Mouse (Mus musculus): ENCODE results near the gene L3mbtl3. TPM values are rescaled to one million over a fixed set of nuclear protein-coding genes. Genes with fewer than 3 reads are reported as not detected.

Gene L3mbtl3
- polyA plus RNA-seq, 1 experiment: 3.5 TPM

DNA sequence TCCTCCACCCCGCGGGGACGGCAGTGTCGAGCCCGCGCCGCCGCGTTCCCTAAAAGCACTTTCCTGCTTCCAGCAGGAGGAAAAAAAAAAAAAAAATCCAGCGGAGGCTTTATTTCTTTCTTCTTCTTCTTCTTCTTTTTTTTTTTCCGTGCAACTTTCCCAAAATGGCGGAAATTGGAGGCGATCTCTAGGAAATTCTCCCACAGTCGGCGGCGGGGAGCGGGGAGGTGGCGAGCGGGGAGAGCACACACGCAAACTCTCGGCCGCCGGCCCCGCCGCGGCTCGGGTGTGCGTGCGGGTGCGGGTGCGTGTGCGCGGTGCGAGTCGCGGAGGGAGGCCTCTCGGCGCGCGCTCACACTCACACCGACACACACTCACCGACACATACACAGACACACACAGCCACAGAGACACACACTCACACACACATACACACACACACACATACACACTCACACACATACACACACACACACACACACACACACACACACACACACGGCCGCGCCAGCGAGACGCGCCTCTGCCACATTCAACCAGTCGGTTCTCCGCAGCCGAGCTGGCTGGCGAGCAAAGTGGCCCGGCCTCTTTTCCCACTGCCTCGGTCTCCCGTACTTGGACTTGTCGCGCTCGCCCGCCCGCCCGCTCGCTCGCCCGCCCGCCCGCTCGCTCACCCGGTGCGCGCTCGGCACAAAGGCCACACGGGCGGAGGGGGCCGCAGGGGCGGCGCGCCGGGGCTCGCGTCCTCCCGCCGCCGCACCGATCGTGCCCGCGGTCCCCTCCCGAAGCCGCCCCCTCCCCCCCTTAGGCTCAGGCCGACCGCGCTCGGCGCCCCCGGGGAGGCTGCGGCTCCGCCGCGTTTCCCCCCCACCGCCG lies 1.1 kb downstream of the L3mbtl3 start:
- WGBS: 1% methylated on average over 81 of the region's 101 CpGs
- TF ChIP-seq POLR2A (IDR thresholded peaks at IDR 0.05; ENCODE audit: low read depth, low read length) (no peak), CTCF (IDR thresholded peaks at IDR 0.05; ENCODE audit: extremely low read depth, insufficient read length, insufficient replicate concordance, low read depth, low read length) (no peak)
- H3K27ac ChIP-seq (ENCODE audit: insufficient read depth, low read depth, low read length): peak overlapping the region; percentile 55

DNA sequence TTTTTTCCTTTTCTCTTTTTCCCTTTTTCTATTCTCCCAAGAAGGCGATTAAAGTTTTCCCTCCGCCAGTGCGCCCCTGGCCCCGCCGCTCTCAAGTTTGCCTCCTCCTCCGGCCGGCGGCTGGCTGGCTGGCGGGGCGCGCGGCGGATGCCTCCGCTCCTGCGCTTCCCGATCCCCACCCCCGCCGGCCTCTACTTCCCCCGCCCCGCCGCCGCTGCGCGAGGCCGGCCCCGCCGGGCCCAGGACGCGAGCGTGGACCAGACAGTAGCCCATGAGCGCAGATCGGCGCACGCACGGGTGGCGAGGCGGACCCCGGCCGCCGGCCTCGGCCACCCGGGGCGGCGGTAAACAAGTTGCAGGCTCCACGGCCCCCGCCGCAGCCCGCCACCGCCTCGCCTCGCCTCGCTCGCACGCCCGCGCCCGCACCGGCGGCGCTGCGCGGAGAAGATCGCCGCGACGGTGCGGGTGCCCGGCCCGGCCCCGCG lies 1.8 kb downstream of the L3mbtl3 start:
- WGBS: under 1% methylated on average over 71 of the region's 71 CpGs
- H3K27me3 ChIP-seq (ENCODE audit: control insufficient read depth, insufficient read depth, low read length): no peaks in the 10 kb centered on the region
- TF ChIP-seq POLR2A (IDR thresholded peaks at IDR 0.05; ENCODE audit: low read depth, low read length): peak; percentile 33; the same call in 1 of the 2 replicates
- TF ChIP-seq CTCF (IDR thresholded peaks at IDR 0.05; ENCODE audit: extremely low read depth, insufficient read length, insufficient replicate concordance, low read depth, low read length): no peak
- peak overlapping the region; percentile 92 for H3K4me3 ChIP-seq (ENCODE audit: low read depth, low read length)
- H3K4me1 ChIP-seq (ENCODE audit: control insufficient read depth, insufficient read depth, insufficient read length, low read length): no peaks in the 10 kb centered on the region
- peak overlapping the region; percentile 43; the same call in 1 of the 2 replicates for H3K27ac ChIP-seq (ENCODE audit: insufficient read depth, low read depth, low read length)
- peaks cover under 1% of the 10 kb centered on the region; the same call in 1 of the 2 replicates for H3K36me3 ChIP-seq (ENCODE audit: control insufficient read depth, insufficient read depth, low read length)

More for the DNA sequence above, 1.1 kb downstream of the L3mbtl3 start:
- Histone ChIP-seq H3K36me3 (ENCODE audit: control insufficient read depth, insufficient read depth, low read length) (no peaks in the 10 kb centered on the region), H3K4me1 (ENCODE audit: control insufficient read depth, insufficient read depth, insufficient read length, low read length) (no peaks in the 10 kb centered on the region), H3K4me3 (ENCODE audit: low read depth, low read length) (peak overlapping the region; percentile 92), H3K27me3 (ENCODE audit: control insufficient read depth, insufficient read depth, low read length) (no peaks in the 10 kb centered on the region)

DNA sequence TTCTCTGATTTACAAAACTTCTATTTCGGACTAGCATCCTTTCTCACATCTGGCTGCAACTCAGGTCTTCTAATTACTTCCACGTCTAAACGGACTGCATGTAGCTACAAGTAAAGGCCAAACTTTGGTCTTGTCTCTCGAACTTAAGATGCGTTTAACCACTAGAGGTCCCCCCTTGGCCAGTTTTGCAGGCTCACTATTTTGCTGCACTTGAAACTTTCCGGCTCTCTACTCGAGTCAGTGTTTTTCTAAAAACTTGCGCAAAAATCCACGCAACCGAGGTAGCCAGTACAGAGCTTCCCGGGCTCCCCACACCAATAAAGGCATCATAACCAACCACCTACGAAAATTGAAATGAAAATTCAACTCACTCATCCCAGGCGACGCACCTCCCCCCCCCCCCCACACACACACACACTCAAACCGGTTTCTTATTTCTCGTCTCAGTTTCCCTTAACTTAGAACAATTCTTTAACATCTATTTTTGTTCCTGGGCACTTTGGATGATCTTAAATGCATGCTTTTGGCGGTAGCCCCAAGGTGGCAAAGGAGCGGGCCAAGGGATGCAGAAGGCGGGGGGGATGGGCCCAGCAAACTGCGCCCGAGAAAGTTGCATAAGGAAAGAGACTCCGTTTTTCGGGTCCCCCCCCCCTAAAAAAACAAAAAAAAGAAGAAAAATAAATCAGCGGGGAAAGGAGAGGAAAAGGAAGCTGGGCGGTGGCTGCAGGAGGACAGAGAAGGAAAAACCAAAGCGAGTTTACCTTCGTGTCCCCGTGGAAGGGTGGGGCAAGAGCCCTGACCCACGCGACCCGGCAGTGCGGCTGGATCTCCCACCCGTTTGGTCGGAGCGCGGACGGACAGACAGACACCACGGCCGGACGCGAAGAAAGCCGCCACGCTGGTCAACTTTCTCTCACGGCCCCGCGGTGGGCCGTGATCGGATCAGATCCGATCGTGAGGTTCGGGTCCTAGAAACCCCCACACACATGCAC lies 2.5 kb downstream of the L3mbtl3 start:
- peak overlapping the region; percentile 92 for H3K4me3 ChIP-seq (ENCODE audit: low read depth, low read length)
- under 1% methylated on average over 51 of the region's 51 CpGs for WGBS
- no peak for TF ChIP-seq POLR2A (IDR thresholded peaks at IDR 0.05; ENCODE audit: low read depth, low read length)
- TF ChIP-seq CTCF (IDR thresholded peaks at IDR 0.05; ENCODE audit: extremely low read depth, insufficient read length, insufficient replicate concordance, low read depth, low read length): peak; percentile 31; the same call in 1 of the 2 replicates
- H3K27ac ChIP-seq (ENCODE audit: insufficient read depth, low read depth, low read length): peak overlapping the region; percentile 38
- no peaks in the 10 kb centered on the region for H3K4me1 ChIP-seq (ENCODE audit: control insufficient read depth, insufficient read depth, insufficient read length, low read length)
- peaks cover 2% of the 10 kb centered on the region; the same call in 1 of the 2 replicates for H3K36me3 ChIP-seq (ENCODE audit: control insufficient read depth, insufficient read depth, low read length)
- H3K27me3 ChIP-seq (ENCODE audit: control insufficient read depth, insufficient read depth, low read length): no peaks in the 10 kb centered on the region

DNA sequence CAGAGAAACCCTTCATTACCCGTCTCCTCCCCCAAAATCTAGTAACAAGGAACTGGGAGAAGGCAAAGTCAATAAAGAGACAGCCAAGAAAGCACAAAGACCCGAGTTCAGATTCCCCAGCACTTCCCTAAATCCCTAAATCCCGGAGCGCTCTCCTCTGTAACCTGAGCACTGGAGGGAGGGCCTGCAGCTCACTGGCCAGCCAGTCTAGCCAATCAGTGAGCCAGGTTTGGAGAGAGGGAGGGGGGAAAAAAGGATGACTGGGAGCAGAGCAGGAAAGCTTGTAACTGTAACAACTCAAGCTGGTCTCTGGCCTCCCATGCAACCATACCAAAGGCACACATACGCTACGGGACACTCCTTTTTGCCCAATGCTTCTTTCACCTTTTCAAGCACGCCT lies 4.4 kb downstream of the L3mbtl3 start:
- peaks cover 2% of the 10 kb centered on the region; the same call in 1 of the 2 replicates for H3K36me3 ChIP-seq (ENCODE audit: control insufficient read depth, insufficient read depth, low read length)
- no peak overlapping the region for H3K27ac ChIP-seq (ENCODE audit: insufficient read depth, low read depth, low read length)
- no peaks in the 10 kb centered on the region for H3K4me1 ChIP-seq (ENCODE audit: control insufficient read depth, insufficient read depth, insufficient read length, low read length)
- no peak for TF ChIP-seq POLR2A (IDR thresholded peaks at IDR 0.05; ENCODE audit: low read depth, low read length)
- no peak for TF ChIP-seq CTCF (IDR thresholded peaks at IDR 0.05; ENCODE audit: extremely low read depth, insufficient read length, insufficient replicate concordance, low read depth, low read length)
- no peak overlapping the region for H3K4me3 ChIP-seq (ENCODE audit: low read depth, low read length)
- no peaks in the 10 kb centered on the region for H3K27me3 ChIP-seq (ENCODE audit: control insufficient read depth, insufficient read depth, low read length)
- WGBS: 77% methylated on average over 7 of the region's 7 CpGs

DNA sequence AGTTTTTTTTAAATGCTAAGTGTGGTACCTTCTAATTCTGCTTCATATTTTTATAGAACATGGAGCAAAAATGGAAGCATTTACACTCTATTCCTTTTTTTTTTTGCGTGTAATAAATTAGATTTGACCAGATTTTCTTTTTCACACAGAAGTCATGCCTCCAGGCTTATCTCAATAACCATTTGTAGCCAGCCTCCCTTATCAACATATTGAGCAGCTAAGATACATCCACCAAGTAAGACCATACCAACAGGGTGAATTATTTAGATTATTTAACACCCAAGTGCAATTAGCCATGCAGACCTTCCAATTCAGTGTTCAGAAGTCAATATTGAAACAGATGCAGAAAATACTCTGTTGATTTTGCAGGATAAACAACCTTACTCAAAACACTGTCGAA lies 10.8 kb downstream of the L3mbtl3 start:
- no peaks in the 10 kb centered on the region for H3K27me3 ChIP-seq (ENCODE audit: control insufficient read depth, insufficient read depth, low read length)
- TF ChIP-seq POLR2A (IDR thresholded peaks at IDR 0.05; ENCODE audit: low read depth, low read length): no peak
- H3K36me3 ChIP-seq (ENCODE audit: control insufficient read depth, insufficient read depth, low read length): peaks cover 2% of the 10 kb centered on the region; the same call in 1 of the 2 replicates
- 84% methylated on average over 2 of the region's 2 CpGs for WGBS
- no peak overlapping the region for H3K4me3 ChIP-seq (ENCODE audit: low read depth, low read length)
- no peaks in the 10 kb centered on the region for H3K4me1 ChIP-seq (ENCODE audit: control insufficient read depth, insufficient read depth, insufficient read length, low read length)
- H3K27ac ChIP-seq (ENCODE audit: insufficient read depth, low read depth, low read length): no peak overlapping the region

DNA sequence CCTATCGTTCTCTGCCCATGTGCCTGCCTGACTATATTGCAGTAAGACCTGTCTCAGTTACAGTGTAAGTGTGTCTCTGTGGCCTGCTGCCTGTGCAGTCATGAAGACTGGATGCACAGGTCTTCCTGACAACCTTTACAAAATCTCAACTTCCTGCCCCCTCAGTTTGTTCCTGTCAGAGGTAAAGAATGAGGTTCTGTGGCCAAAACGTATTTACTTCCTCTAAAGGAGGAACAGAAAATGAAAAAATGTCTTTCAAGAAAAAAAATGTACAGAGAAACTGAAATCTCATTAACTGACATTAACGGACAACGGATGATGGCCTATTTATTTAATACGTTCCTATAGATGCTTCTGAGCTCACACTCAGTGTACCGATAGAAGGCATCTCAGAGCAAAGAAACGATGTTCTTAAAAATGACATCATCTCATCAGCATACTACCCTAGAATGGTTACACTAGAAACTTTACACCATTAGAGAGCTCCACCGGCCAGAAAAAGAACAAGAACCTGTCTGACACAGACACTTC lies 11.4 kb downstream of the L3mbtl3 start:
- Histone ChIP-seq H3K4me1 (ENCODE audit: control insufficient read depth, insufficient read depth, insufficient read length, low read length) (no peaks in the 10 kb centered on the region), H3K36me3 (ENCODE audit: control insufficient read depth, insufficient read depth, low read length) (peaks cover 2% of the 10 kb centered on the region; the same call in 1 of the 2 replicates), H3K27me3 (ENCODE audit: control insufficient read depth, insufficient read depth, low read length) (no peaks in the 10 kb centered on the region), H3K27ac (ENCODE audit: insufficient read depth, low read depth, low read length) (no peak overlapping the region), H3K4me3 (ENCODE audit: low read depth, low read length) (no peak overlapping the region)
- WGBS: 69% methylated on average over 8 of the region's 8 CpGs
- no peak for TF ChIP-seq POLR2A (IDR thresholded peaks at IDR 0.05; ENCODE audit: low read depth, low read length)
- no peak for TF ChIP-seq CTCF (IDR thresholded peaks at IDR 0.05; ENCODE audit: extremely low read depth, insufficient read length, insufficient replicate concordance, low read depth, low read length)
